Mouse (Mus musculus) ES-Bruce4 (cell line): ENCODE measurements around the gene Tbc1d1. TPM values are rescaled to one million over a fixed set of nuclear protein-coding genes. Genes with fewer than 3 reads are reported as not detected.
A peak's percentile ranks its signal among the peaks of the same experiment; 100 is the strongest.

Experiments
- H3K27ac ChIP-seq: 2 replicates; pipeline ENCODE4 v1.5.1; 2012; ENCODE audit warnings: low read length, inconsistent platforms; ENCODE audit not compliant: insufficient read depth
- H3K27me3 ChIP-seq: 2 replicates; pipeline ENCODE4 v1.6.1; 2012; ENCODE audit warnings: mild to moderate bottlenecking, low read length, inconsistent platforms; ENCODE audit not compliant: control insufficient read depth, poor library complexity, insufficient read depth, severe bottlenecking
- H3K36me3 ChIP-seq: 2 replicates; pipeline ENCODE4 v1.6.1; 2012; ENCODE audit warnings: inconsistent platforms, mild to moderate bottlenecking, low read length, moderate library complexity; ENCODE audit not compliant: control insufficient read depth, poor library complexity, insufficient read depth, severe bottlenecking
- H3K4me1 ChIP-seq: one replicate; pipeline ENCODE4 v1.8.1; 2011; ENCODE audit warnings: low read length; ENCODE audit not compliant: control insufficient read depth, insufficient read depth
- H3K4me3 ChIP-seq: 2 replicates; pipeline ENCODE4 v1.5.1; 2011; ENCODE audit warnings: low read depth, mild to moderate bottlenecking, low read length
- H3K9ac ChIP-seq: 2 replicates; pipeline ENCODE4 v1.6.1; 2012; ENCODE audit warnings: low read depth, mild to moderate bottlenecking, inconsistent platforms; ENCODE audit not compliant: poor library complexity, severe bottlenecking
- H3K9me3 ChIP-seq: replicated peaks from 2 replicates; pipeline ENCODE4 v1.6.1; 2012; ENCODE audit warnings: mild to moderate bottlenecking, low read length, inconsistent platforms; ENCODE audit not compliant: control insufficient read depth, poor library complexity, insufficient read depth, severe bottlenecking
- CTCF ChIP-seq: IDR thresholded peaks from one replicate; pipeline ENCODE4 v1.8.1; 2011; ENCODE audit warnings: low read depth, low read length
- EP300 ChIP-seq: IDR thresholded peaks from 2 replicates; pipeline ENCODE4 v1.6.1; 2011; ENCODE audit warnings: low read depth, low read length; ENCODE audit not compliant: insufficient read depth
- POLR2A ChIP-seq: IDR thresholded peaks from one replicate; pipeline ENCODE4 v1.8.1; 2011; ENCODE audit warnings: low read length; ENCODE audit not compliant: insufficient read depth
- polyA plus RNA-seq: library from polyadenylated mRNA; stranded (reverse); fragments of >200 nt; gene quantifications from 2 replicates; pipeline ENCODE4 v1.2.4, GENCODE M21; 2011; ENCODE audit warnings: low read depth; ENCODE audit not compliant: missing spikeins, insufficient read depth, insufficient read length

Tbc1d1 gene
- polyA plus RNA-seq, 1 experiment, result 46.2 TPM

DNA sequence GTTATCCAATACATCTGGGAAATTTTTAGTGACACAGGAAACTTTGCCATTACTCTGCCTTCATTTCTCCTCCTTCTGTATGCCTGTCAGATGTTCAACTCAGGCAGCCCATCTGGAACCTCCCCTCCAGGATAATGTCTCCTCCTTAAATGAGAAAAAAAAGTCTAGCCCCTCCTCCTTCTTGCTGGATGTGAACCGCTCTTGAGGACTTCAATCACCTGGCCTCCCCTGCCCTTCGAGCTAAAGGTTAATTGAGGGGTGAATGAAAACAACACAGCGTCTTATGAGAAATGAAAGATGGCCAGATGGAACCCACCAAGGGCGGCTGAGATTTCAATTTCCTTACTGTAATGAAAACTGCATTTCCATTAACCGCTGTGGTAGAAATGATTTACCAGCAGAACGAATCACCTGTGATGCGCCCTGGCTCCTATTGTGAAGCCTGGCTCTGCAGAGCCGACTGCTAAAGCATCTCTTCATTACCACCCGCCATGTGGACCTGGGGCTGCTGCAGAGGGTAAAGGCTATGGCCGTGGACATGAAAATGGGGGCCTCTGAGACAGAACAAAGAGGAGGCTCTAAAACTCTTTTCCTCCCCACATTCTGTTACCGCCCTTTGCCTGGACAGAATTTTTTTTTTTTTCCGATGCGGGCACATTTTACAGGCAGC, 216.3 kb downstream of the Tbc1d1 start:
- H3K9ac ChIP-seq, result no peak overlapping the region
- peaks cover 4% of the 10 kb centered on the region for H3K4me1 ChIP-seq
- H3K9me3 ChIP-seq, result peaks cover 5% of the 10 kb centered on the region
- no peaks in the 10 kb centered on the region for H3K27me3 ChIP-seq
- no peak overlapping the region for H3K27ac ChIP-seq
- no peak for TF ChIP-seq POLR2A
- TF ChIP-seq CTCF, result no peak
- TF ChIP-seq EP300, result no peak
- no peak overlapping the region for H3K4me3 ChIP-seq
- no peaks in the 10 kb centered on the region for H3K36me3 ChIP-seq

DNA sequence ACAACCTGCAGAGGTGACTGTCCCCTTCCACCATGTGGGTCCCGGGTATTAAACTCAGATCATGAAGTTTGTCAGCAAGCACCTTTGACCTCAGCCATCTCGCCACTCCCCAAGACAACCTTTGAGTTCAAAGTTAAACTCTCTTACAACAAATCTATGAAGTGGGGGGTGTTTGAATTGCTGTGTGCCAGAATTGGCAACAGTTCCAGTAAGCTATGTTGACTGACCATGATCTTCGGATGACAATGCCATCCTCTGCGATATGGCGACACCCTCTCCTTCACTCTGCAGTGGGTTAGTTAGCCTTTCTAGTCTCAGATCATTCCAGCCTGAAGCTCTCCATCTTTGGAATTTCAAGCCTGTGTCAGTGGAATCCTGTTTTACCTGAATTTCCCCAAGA, 217.6 kb downstream of the Tbc1d1 start:
- H3K4me1 ChIP-seq, result peaks cover 5% of the 10 kb centered on the region
- peaks cover 5% of the 10 kb centered on the region for H3K9me3 ChIP-seq
- no peak overlapping the region for H3K4me3 ChIP-seq
- TF ChIP-seq EP300 (no peak), CTCF (no peak), POLR2A (no peak)
- H3K36me3 ChIP-seq, result no peaks in the 10 kb centered on the region
- no peak overlapping the region for H3K27ac ChIP-seq
- no peak overlapping the region for H3K9ac ChIP-seq
- H3K27me3 ChIP-seq, result no peaks in the 10 kb centered on the region

DNA sequence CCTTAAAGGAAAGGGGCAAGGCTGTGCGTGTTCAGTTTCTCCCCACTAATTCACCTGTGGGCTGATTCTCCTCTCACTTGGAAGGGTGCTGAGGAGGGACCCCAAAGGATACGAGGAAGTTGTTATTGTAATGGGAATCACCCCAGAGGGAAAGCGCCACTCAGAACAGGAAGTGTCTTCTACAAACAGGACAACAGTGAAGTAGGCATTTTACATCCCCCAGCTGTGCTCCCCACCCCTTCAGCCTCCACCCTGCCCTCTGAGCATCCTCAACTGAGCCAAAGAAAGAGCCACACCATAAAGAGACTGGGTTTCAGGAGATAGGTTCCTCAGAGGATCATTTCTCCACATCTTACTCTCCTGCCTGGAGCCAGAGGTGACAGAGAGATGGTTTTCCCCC, 219.7 kb downstream of the Tbc1d1 start:
- no peak overlapping the region for H3K9ac ChIP-seq
- no peak overlapping the region for H3K27ac ChIP-seq
- H3K9me3 ChIP-seq, result no peaks in the 10 kb centered on the region
- H3K4me3 ChIP-seq, result no peak overlapping the region
- no peak for TF ChIP-seq POLR2A
- peaks cover 18% of the 10 kb centered on the region for H3K4me1 ChIP-seq
- no peaks in the 10 kb centered on the region for H3K27me3 ChIP-seq
- H3K36me3 ChIP-seq, result no peaks in the 10 kb centered on the region

DNA sequence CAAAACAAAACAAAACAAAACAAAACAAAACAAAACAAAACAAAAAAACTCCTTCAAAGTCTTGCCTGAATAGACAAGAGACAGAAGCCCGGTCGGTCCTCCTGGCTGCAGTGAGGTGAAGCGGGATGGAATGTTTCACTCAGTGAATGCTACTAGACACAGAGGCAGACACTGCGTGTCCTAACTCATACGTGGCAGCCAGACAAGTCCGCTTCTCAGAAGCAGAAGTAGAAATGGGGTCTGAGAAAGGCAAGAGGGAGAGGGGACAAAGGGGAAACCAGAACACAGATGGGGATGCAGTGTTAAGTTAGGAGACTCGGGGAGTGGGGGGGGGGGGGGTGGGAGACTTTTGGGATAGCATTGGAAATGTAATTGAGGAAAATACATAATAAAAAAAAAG, 220.4 kb downstream of the Tbc1d1 start:
- Histone ChIP-seq H3K27ac (no peak overlapping the region), H3K9me3 (no peaks in the 10 kb centered on the region), H3K27me3 (no peaks in the 10 kb centered on the region), H3K9ac (no peak overlapping the region), H3K4me3 (no peak overlapping the region), H3K36me3 (no peaks in the 10 kb centered on the region), H3K4me1 (peaks cover 18% of the 10 kb centered on the region)
- no peak for TF ChIP-seq CTCF
- TF ChIP-seq EP300, result no peak
- no peak for TF ChIP-seq POLR2A

- no peak overlapping the region for H3K27ac ChIP-seq
These were observed 221.6 kb downstream of the Tbc1d1 start for GRCm38 (mm10) chr5:64377705-64378104.

GRCm38 (mm10) chr5:64378591-64379275, 222.6 kb downstream of the Tbc1d1 start:
- peaks cover 18% of the 10 kb centered on the region for H3K4me1 ChIP-seq
- H3K27me3 ChIP-seq, result no peaks in the 10 kb centered on the region
- no peak for TF ChIP-seq EP300
- no peak for TF ChIP-seq POLR2A
- no peak for TF ChIP-seq CTCF
- H3K9me3 ChIP-seq, result no peaks in the 10 kb centered on the region
- no peak overlapping the region for H3K4me3 ChIP-seq
- H3K27ac ChIP-seq, result 0 out of 2 replicates have a peak overlapping the region, but pooled peaks have one; percentile 17
- no peaks in the 10 kb centered on the region for H3K36me3 ChIP-seq
- 0 out of 2 replicates have a peak overlapping the region, but pooled peaks have one; percentile 31 for H3K9ac ChIP-seq

More at GRCm38 (mm10) chr5:64377705-64378104, 221.6 kb downstream of the Tbc1d1 start:
- H3K27me3 ChIP-seq, result no peaks in the 10 kb centered on the region
- TF ChIP-seq EP300 (no peak), POLR2A (no peak), CTCF (no peak)
- no peak overlapping the region for H3K9ac ChIP-seq
- H3K4me3 ChIP-seq, result no peak overlapping the region
- H3K4me1 ChIP-seq, result peaks cover 18% of the 10 kb centered on the region
- no peaks in the 10 kb centered on the region for H3K9me3 ChIP-seq
- H3K36me3 ChIP-seq, result no peaks in the 10 kb centered on the region
